Mouse (Mus musculus): ENCODE data around the gene Olfr31. TPM values are rescaled to one million over a fixed set of nuclear protein-coding genes. Genes with fewer than 3 reads are reported as not detected.
A peak's percentile ranks its signal among the peaks of the same experiment; 100 is the strongest.

The Olfr31 gene
- polyA plus RNA-seq (2016; fragmentation: Nextera tagmentation; extraction: Ambion mirVana) = not detected in 2 replicates

DNA sequence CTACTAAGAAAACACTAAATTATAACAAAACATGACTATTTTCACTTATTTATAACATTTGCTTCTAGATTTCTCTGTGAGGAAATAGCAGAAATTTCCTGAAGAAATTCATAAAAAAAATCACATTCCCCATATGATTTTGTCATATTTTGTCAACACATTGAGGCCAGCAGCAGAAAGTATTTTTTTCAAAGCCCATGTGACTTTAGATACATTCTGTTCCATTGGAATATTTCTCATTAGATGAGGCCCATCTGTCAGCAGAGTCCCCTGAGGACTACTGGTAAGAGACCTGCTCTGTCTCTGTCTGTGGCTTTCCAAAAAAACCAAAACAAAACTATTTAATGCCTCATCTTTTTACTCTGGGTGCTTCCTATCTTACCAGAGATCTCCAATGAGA, at the start of gene Olfr31:
Olfr31 (plus strand) TSS at position 301 of the 400 bp plus-strand sequence.
- no peak for ATAC-seq (ENCODE audit: low FRiP score)
- H3K9ac ChIP-seq = no peak within 1 kb of the TSS
- H3K27me3 ChIP-seq = no peaks in the 10 kb centered on the region
- no peaks in the 10 kb centered on the region for H3K4me1 ChIP-seq
- H3K4me2 ChIP-seq = no peak within 1 kb of the TSS
- no peak within 1 kb of the TSS for H3K4me3 ChIP-seq (replicated peaks)
- no peak within 1 kb of the TSS for H3K27ac ChIP-seq
- H3K9me3 ChIP-seq = no peaks in the 10 kb centered on the region
- H3K36me3 ChIP-seq (replicated peaks) = no peaks in the 10 kb centered on the region

DNA sequence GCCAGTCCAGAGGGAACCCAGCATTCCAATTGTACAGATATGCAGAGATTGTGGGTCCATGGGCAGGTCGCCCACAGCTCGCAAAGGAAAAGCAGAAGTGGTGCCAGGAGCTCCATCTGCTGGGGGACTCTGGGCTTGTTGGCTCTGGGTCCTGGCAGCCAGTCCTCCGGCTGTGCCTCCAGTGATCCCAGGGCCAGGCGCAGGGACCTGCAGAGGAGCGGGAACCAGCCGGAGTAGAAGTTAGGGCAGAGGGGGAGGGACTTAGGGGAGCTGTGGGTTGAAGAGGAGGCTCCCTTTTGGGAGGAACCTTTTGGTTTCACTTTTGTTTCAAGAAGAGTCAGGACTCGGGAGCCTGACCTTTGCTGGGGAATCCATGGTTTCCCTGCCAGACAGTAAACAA, 28.2 kb upstream of the Olfr31 start:
- H3K9me3 ChIP-seq = peaks cover 22% of the 10 kb centered on the region
- no peaks in the 10 kb centered on the region for H3K27me3 ChIP-seq
- H3K4me2 ChIP-seq = no peak overlapping the region
- no peak overlapping the region for H3K4me3 ChIP-seq (replicated peaks)
- H3K27ac ChIP-seq = no peak overlapping the region
- WGBS = 74% methylated on average over 7 of the region's 7 CpGs
- no peak overlapping the region for H3K9ac ChIP-seq
- no peaks in the 10 kb centered on the region for H3K4me1 ChIP-seq
- no peaks in the 10 kb centered on the region for H3K36me3 ChIP-seq (replicated peaks)
- no peak for ATAC-seq (ENCODE audit: low FRiP score)

- 62% methylated on average over 16 of the region's 16 CpGs for WGBS
- ATAC-seq (ENCODE audit: low FRiP score) = no peak
- H3K27me3 ChIP-seq = no peaks in the 10 kb centered on the region
- no peak overlapping the region for H3K4me2 ChIP-seq
- H3K36me3 ChIP-seq (replicated peaks) = no peaks in the 10 kb centered on the region
- H3K4me1 ChIP-seq = no peaks in the 10 kb centered on the region
- no peak overlapping the region for H3K4me3 ChIP-seq (replicated peaks)
- H3K9ac ChIP-seq = no peak overlapping the region
- no peak overlapping the region for H3K27ac ChIP-seq
- no peaks in the 10 kb centered on the region for H3K9me3 ChIP-seq
Measured at GRCm38 (mm10) chr14:14308938-14309337, 13.7 kb upstream of the Olfr31 start.

DNA sequence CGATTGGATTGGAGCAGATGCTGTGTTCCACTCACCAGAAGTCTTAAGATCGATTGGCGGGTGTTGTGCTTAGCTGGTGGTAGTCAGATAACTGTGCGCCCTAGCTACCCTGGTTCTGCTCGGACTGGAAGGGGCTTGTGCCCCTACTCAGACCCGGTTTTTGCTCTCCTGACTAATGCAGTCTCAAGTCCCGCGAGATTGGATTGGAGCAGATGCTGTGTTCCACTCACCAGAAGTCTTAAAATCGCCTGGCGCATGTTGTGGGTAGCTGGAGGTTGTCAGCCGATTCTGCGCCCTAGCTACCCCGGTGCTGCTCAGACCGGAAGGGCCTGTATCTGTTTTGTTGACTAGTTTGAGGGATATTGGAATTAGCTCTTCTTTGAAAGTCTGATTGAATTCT, 13.2 kb upstream of the Olfr31 start:
- H3K36me3 ChIP-seq (replicated peaks) = no peaks in the 10 kb centered on the region
- no peak overlapping the region for H3K4me3 ChIP-seq (replicated peaks)
- H3K27me3 ChIP-seq = no peaks in the 10 kb centered on the region
- WGBS = 61% methylated on average over 14 of the region's 14 CpGs
- no peaks in the 10 kb centered on the region for H3K4me1 ChIP-seq
- no peak overlapping the region for H3K9ac ChIP-seq
- ATAC-seq (ENCODE audit: low FRiP score) = no peak
- no peak overlapping the region for H3K4me2 ChIP-seq
- H3K27ac ChIP-seq = no peak overlapping the region
- no peaks in the 10 kb centered on the region for H3K9me3 ChIP-seq

DNA sequence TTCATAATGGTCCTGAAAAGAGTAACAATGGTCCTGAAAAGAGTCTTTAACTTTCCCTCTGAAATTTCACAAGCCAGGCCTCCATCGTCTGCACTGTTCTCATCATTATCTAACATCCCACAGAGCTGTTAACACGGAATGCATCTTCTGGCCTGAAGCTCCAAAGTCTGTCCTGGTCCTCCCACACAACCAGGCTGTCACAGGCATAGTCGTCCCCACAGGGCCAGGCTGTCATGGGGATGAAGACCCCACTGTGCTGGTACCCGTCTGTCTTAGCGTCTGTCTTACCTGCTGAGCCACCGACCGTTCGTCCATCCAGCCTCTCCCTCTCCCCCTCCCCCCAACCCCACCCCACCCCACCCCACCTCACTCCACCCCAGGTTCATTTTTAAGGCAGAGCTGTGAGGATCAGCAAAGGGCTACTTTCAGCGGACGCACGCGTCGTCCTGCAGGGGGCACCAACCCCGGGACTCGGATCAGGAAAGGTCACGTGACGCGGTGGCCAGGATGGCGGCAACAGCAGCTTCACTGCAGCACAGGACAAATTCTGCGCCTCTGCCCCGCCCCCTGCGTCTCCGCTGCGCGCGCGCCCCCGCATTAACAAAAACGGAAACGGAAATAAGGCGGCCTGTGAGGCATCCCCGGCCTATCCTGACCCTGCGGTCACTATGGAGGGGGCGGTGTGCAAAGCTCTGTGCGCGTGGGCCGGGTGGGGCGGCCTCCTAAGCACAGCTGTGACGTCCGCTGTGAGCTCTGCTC, 22.7 kb downstream of the Olfr31 start:
- H3K27me3 ChIP-seq = no peaks in the 10 kb centered on the region
- H3K9ac ChIP-seq = peak overlapping the region; percentile 63
- peak overlapping the region; percentile 71 for H3K4me3 ChIP-seq (replicated peaks)
- peaks cover 36% of the 10 kb centered on the region for H3K9me3 ChIP-seq
- H3K36me3 ChIP-seq (replicated peaks) = no peaks in the 10 kb centered on the region
- ATAC-seq (ENCODE audit: low FRiP score) = peak; percentile 85
- 8% methylated on average over 37 of the region's 40 CpGs for WGBS
- H3K4me2 ChIP-seq = peak overlapping the region; percentile 79
- 0 out of 2 replicates have a peak, but pooled peaks cover 5% of the 10 kb centered on the region for H3K4me1 ChIP-seq
- H3K27ac ChIP-seq = peak overlapping the region; percentile 63; the same call in 1 of the 2 replicates

- Histone ChIP-seq H3K27me3 (no peaks in the 10 kb centered on the region), H3K4me3 (replicated peaks) (peak within 1 kb of the TSS; percentile 71), H3K4me2 (peak within 1 kb of the TSS; percentile 79), H3K36me3 (replicated peaks) (no peaks in the 10 kb centered on the region), H3K9ac (peak within 1 kb of the TSS; percentile 63), H3K27ac (peak within 1 kb of the TSS; percentile 63), H3K9me3 (peaks cover 45% of the 10 kb centered on the region), H3K4me1 (0 out of 2 replicates have a peak, but pooled peaks cover 5% of the 10 kb centered on the region)
- 3% methylated on average over 58 of the region's 69 CpGs for WGBS
- ATAC-seq (ENCODE audit: low FRiP score) = peak; percentile 45
Measured at GRCm38 (mm10) chr14:14345948-14346812, 23.6 kb downstream of the Olfr31 start, which contains the start of gene Il3ra. TSS of gene Il3ra (plus strand) at chr14:14346275.

DNA sequence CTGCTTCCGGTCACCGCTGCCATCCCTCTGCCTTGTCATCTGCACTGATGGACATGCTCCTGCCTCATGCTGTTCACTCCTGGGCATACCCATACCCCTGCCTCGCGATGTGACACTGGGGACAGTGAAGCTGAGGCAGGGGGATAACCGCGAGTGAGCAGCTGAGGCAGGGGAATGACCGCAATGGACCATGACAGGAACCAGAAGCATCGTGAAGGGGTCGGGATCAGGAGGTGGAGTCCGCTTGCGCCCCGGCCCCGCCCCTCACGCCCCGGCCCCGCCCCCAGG, 24.1 kb downstream of the Olfr31 start:
- H3K36me3 ChIP-seq (replicated peaks) = no peaks in the 10 kb centered on the region
- ATAC-seq (ENCODE audit: low FRiP score) = peak; percentile 9; the same call in 1 of the 2 replicates
- no peaks in the 10 kb centered on the region for H3K27me3 ChIP-seq
- 35% methylated on average over 10 of the region's 16 CpGs for WGBS
- peak overlapping the region; percentile 79 for H3K4me2 ChIP-seq
- H3K4me3 ChIP-seq (replicated peaks) = peak overlapping the region; percentile 71
- no peak overlapping the region for H3K27ac ChIP-seq
- H3K9ac ChIP-seq = peak overlapping the region; percentile 63
- 0 out of 2 replicates have a peak, but pooled peaks cover 5% of the 10 kb centered on the region for H3K4me1 ChIP-seq
- H3K9me3 ChIP-seq = peaks cover 50% of the 10 kb centered on the region

GRCm38 (mm10) chr14:14347151-14347835, 24.7 kb downstream of the Olfr31 start:
- H3K4me2 ChIP-seq = peak overlapping the region; percentile 79; the same call in 1 of the 2 replicates
- no peak overlapping the region for H3K27ac ChIP-seq
- H3K9ac ChIP-seq = no peak overlapping the region
- 0 out of 2 replicates have a peak, but pooled peaks cover 5% of the 10 kb centered on the region for H3K4me1 ChIP-seq
- H3K36me3 ChIP-seq (replicated peaks) = no peaks in the 10 kb centered on the region
- H3K4me3 ChIP-seq (replicated peaks) = no peak overlapping the region
- peaks cover 53% of the 10 kb centered on the region for H3K9me3 ChIP-seq
- H3K27me3 ChIP-seq = no peaks in the 10 kb centered on the region
- 82% methylated on average over 17 of the region's 17 CpGs for WGBS
- ATAC-seq (ENCODE audit: low FRiP score) = peak; percentile 7; the same call in 1 of the 2 replicates

- Histone ChIP-seq H3K4me2 (no peak overlapping the region), H3K4me3 (replicated peaks) (no peak overlapping the region), H3K4me1 (0 out of 2 replicates have a peak, but pooled peaks cover 5% of the 10 kb centered on the region), H3K27me3 (no peaks in the 10 kb centered on the region), H3K27ac (no peak overlapping the region), H3K9me3 (peaks cover 58% of the 10 kb centered on the region), H3K9ac (no peak overlapping the region), H3K36me3 (replicated peaks) (no peaks in the 10 kb centered on the region)
- WGBS = 96% methylated on average over 14 of the region's 14 CpGs
- 0 out of 2 replicates have a peak, but pooled peaks have one; percentile 0 for ATAC-seq (ENCODE audit: low FRiP score)
Measured at GRCm38 (mm10) chr14:14347836-14348621, 25.4 kb downstream of the Olfr31 start.

DNA sequence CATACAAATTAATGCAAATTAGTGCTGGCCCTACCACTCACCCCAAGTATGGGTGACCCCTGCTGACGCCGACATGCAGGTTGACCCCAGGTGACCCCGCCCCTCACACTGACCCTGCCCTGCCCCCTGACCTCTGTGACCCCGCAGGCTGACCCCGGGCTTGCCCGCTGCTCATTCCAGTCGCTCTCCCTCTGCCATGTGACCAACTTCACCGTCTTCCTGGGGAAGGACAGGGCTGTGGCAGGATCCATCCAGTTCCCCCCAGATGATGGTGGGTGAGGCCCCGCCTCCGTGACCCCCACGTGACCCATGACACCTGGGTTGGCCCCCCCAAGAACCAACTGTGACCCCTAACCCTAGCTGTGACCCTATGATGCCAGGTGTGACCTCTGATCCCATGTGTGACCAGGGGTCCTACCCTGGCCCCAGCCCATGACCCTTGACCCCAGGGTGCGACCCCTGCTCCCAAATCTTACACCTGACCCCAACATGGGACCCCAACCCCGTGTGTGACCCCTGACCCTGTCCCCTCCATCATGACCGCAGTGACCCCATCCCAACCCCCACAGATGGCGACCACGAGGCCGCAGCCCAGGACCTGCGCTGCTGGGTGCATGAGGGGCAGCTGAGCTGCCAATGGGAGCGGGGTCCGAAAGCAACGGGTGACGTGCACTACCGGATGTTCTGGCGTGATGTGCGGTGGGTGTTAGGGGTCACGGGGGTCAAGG, 26.2 kb downstream of the Olfr31 start:
- no peaks in the 10 kb centered on the region for H3K36me3 ChIP-seq (replicated peaks)
- H3K27me3 ChIP-seq = no peaks in the 10 kb centered on the region
- H3K4me3 ChIP-seq (replicated peaks) = no peak overlapping the region
- no peak overlapping the region for H3K9ac ChIP-seq
- WGBS = 94% methylated on average over 26 of the region's 26 CpGs
- H3K9me3 ChIP-seq = peaks cover 63% of the 10 kb centered on the region
- 0 out of 2 replicates have a peak, but pooled peaks cover 5% of the 10 kb centered on the region for H3K4me1 ChIP-seq
- H3K4me2 ChIP-seq = no peak overlapping the region
- ATAC-seq (ENCODE audit: low FRiP score) = no peak
- no peak overlapping the region for H3K27ac ChIP-seq

Measured in forebrain, embryonic 12.5 days (tissue).